Mouse (Mus musculus): ENCODE measurements at regions not wholly inside any gene's neighbourhood (a gene's known extent, or its start where the extent isn't known, plus 50 kb on each side); places are given as distances from the start of the nearest gene placed in this dataset.

GRCm38 (mm10) chr2:57473873-57474272 lies 236.4 kb downstream of the Gpd2 start:
- Histone ChIP-seq H3K27ac (replicated peaks; ENCODE audit: low read depth, low read length) (no peak overlapping the region), H3K9me3 (ENCODE audit: control insufficient read depth, low read length) (no peaks in the 10 kb centered on the region), H3K27me3 (ENCODE audit: control insufficient read depth, insufficient read depth, low read length) (no peaks in the 10 kb centered on the region), H3K9ac (ENCODE audit: low read depth, low read length, severe bottlenecking) (no peak overlapping the region), H3K4me3 (replicated peaks; ENCODE audit: low read length) (no peak overlapping the region), H3K4me1 (ENCODE audit: control insufficient read depth, insufficient read depth, low read length) (no peaks in the 10 kb centered on the region), H3K4me2 (replicated peaks; ENCODE audit: low read depth, low read length, severe bottlenecking) (no peak overlapping the region), H3K36me3 (ENCODE audit: control insufficient read depth, insufficient read depth, low read length) (no peaks in the 10 kb centered on the region)
- ATAC-seq (ENCODE audit: low FRiP score, low read depth) (no peak), DNase-seq (ENCODE audit: low spot score) (no peak)
- TF ChIP-seq POLR2A (IDR thresholded peaks at IDR 0.05; ENCODE audit: borderline replicate concordance, extremely low read depth, insufficient read depth, insufficient read length) = no peak
- 90% methylated on average over 3 of the region's 3 CpGs for WGBS

- no peak for TF ChIP-seq POLR2A (IDR thresholded peaks at IDR 0.05; ENCODE audit: borderline replicate concordance, extremely low read depth, insufficient read depth, insufficient read length)
- ATAC-seq (ENCODE audit: low FRiP score, low read depth) (no peak), DNase-seq (ENCODE audit: low spot score) (no peak)
- Histone ChIP-seq H3K27ac (replicated peaks; ENCODE audit: low read depth, low read length) (no peak overlapping the region), H3K27me3 (ENCODE audit: control insufficient read depth, insufficient read depth, low read length) (no peaks in the 10 kb centered on the region), H3K4me1 (ENCODE audit: control insufficient read depth, insufficient read depth, low read length) (no peaks in the 10 kb centered on the region), H3K4me2 (replicated peaks; ENCODE audit: low read depth, low read length, severe bottlenecking) (no peak overlapping the region), H3K9me3 (ENCODE audit: control insufficient read depth, low read length) (no peaks in the 10 kb centered on the region), H3K36me3 (ENCODE audit: control insufficient read depth, insufficient read depth, low read length) (no peaks in the 10 kb centered on the region), H3K4me3 (replicated peaks; ENCODE audit: low read length) (no peak overlapping the region), H3K9ac (ENCODE audit: low read depth, low read length, severe bottlenecking) (no peak overlapping the region)
- WGBS = 70% methylated on average over 4 of the region's 4 CpGs
Observed at GRCm38 (mm10) chr2:57492116-57492515, 254.7 kb downstream of the Gpd2 start.

GRCm38 (mm10) chr2:57492914-57493621 lies 255.6 kb downstream of the Gpd2 start:
- Histone ChIP-seq H3K4me2 (replicated peaks; ENCODE audit: low read depth, low read length, severe bottlenecking) (no peak overlapping the region), H3K9ac (ENCODE audit: low read depth, low read length, severe bottlenecking) (no peak overlapping the region), H3K27ac (replicated peaks; ENCODE audit: low read depth, low read length) (no peak overlapping the region), H3K27me3 (ENCODE audit: control insufficient read depth, insufficient read depth, low read length) (no peaks in the 10 kb centered on the region), H3K4me1 (ENCODE audit: control insufficient read depth, insufficient read depth, low read length) (no peaks in the 10 kb centered on the region), H3K9me3 (ENCODE audit: control insufficient read depth, low read length) (no peaks in the 10 kb centered on the region), H3K4me3 (replicated peaks; ENCODE audit: low read length) (no peak overlapping the region), H3K36me3 (ENCODE audit: control insufficient read depth, insufficient read depth, low read length) (no peaks in the 10 kb centered on the region)
- TF ChIP-seq POLR2A (IDR thresholded peaks at IDR 0.05; ENCODE audit: borderline replicate concordance, extremely low read depth, insufficient read depth, insufficient read length) = no peak
- WGBS = 75% methylated on average over 6 of the region's 6 CpGs
- ATAC-seq (ENCODE audit: low FRiP score, low read depth) = no peak
- no peak for DNase-seq (ENCODE audit: low spot score)

GRCm38 (mm10) chr2:57496315-57496954 lies 259.0 kb downstream of the Gpd2 start:
- Histone ChIP-seq H3K9me3 (ENCODE audit: control insufficient read depth, low read length) (no peaks in the 10 kb centered on the region), H3K4me3 (replicated peaks; ENCODE audit: low read length) (no peak overlapping the region), H3K36me3 (ENCODE audit: control insufficient read depth, insufficient read depth, low read length) (no peaks in the 10 kb centered on the region), H3K27me3 (ENCODE audit: control insufficient read depth, insufficient read depth, low read length) (no peaks in the 10 kb centered on the region), H3K4me1 (ENCODE audit: control insufficient read depth, insufficient read depth, low read length) (no peaks in the 10 kb centered on the region), H3K4me2 (replicated peaks; ENCODE audit: low read depth, low read length, severe bottlenecking) (no peak overlapping the region), H3K9ac (ENCODE audit: low read depth, low read length, severe bottlenecking) (no peak overlapping the region), H3K27ac (replicated peaks; ENCODE audit: low read depth, low read length) (no peak overlapping the region)
- ATAC-seq (ENCODE audit: low FRiP score, low read depth) (no peak), DNase-seq (ENCODE audit: low spot score) (no peak)
- WGBS = 49% methylated on average over 2 of the region's 2 CpGs
- no peak for TF ChIP-seq POLR2A (IDR thresholded peaks at IDR 0.05; ENCODE audit: borderline replicate concordance, extremely low read depth, insufficient read depth, insufficient read length)

GRCm38 (mm10) chr2:57497933-57498332 lies 260.5 kb downstream of the Gpd2 start:
- Histone ChIP-seq H3K4me3 (replicated peaks; ENCODE audit: low read length) (no peak overlapping the region), H3K9ac (ENCODE audit: low read depth, low read length, severe bottlenecking) (no peak overlapping the region), H3K4me2 (replicated peaks; ENCODE audit: low read depth, low read length, severe bottlenecking) (no peak overlapping the region), H3K4me1 (ENCODE audit: control insufficient read depth, insufficient read depth, low read length) (no peaks in the 10 kb centered on the region), H3K27ac (replicated peaks; ENCODE audit: low read depth, low read length) (no peak overlapping the region), H3K9me3 (ENCODE audit: control insufficient read depth, low read length) (no peaks in the 10 kb centered on the region), H3K27me3 (ENCODE audit: control insufficient read depth, insufficient read depth, low read length) (no peaks in the 10 kb centered on the region), H3K36me3 (ENCODE audit: control insufficient read depth, insufficient read depth, low read length) (no peaks in the 10 kb centered on the region)
- no peak for DNase-seq (ENCODE audit: low spot score)
- ATAC-seq (ENCODE audit: low FRiP score, low read depth) = no peak
- no peak for TF ChIP-seq POLR2A (IDR thresholded peaks at IDR 0.05; ENCODE audit: borderline replicate concordance, extremely low read depth, insufficient read depth, insufficient read length)
- 71% methylated on average over 1 of the region's 1 CpGs for whole genome bisulfite sequencing

All from limb, embryonic 14.5 days (tissue).